Mouse (Mus musculus) limb, embryonic 14.5 days (tissue): ENCODE measurements around the gene Gm266. TPM values are rescaled to one million over a fixed set of nuclear protein-coding genes. Genes with fewer than 3 reads are reported as not detected.

Experiments
- ATAC-seq: fragments of 200-750 bp; cut with Nextera tagmentation; 2 replicates; pipeline ENCODE4 v1.8.0; 2017; ENCODE audit warnings: low read depth, moderate number of reproducible peaks, moderate TSS enrichment; ENCODE audit not compliant: low FRiP score
- DNase-seq: peaks from one replicate; pipeline ENCODE4 v3.0.0-alpha.2; 2015; ENCODE audit warnings: low spot score
- H3K27ac ChIP-seq: fragments of 300-500 bp; sonication (generic); replicated peaks from 2 replicates; pipeline ENCODE4 v1.5.1; 2014; ENCODE audit warnings: low read depth, mild to moderate bottlenecking, low read length, moderate library complexity, mixed read lengths
- H3K27me3 ChIP-seq: fragments of 300-500 bp; sonication (generic); 2 replicates; pipeline ENCODE4 v1.6.1; 2014; ENCODE audit warnings: low read length, mixed read lengths; ENCODE audit not compliant: control insufficient read depth, insufficient read depth
- H3K36me3 ChIP-seq: fragments of 300-500 bp; sonication (generic); 2 replicates; pipeline ENCODE4 v1.6.1; 2014; ENCODE audit warnings: mild to moderate bottlenecking, low read length, moderate library complexity, mixed read lengths; ENCODE audit not compliant: control insufficient read depth, insufficient read depth
- H3K4me1 ChIP-seq: fragments of 300-500 bp; sonication (generic); 2 replicates; pipeline ENCODE4 v1.6.1; 2014; ENCODE audit warnings: antibody characterized with exemption, low read length, mixed read lengths; ENCODE audit not compliant: control insufficient read depth, insufficient read depth
- H3K4me2 ChIP-seq: fragments of 300-500 bp; sonication (generic); replicated peaks from 2 replicates; pipeline ENCODE4 v1.6.1; 2014; ENCODE audit warnings: low read depth, mild to moderate bottlenecking, low read length, moderate library complexity; ENCODE audit not compliant: severe bottlenecking
- H3K4me3 ChIP-seq: fragments of 300-500 bp; sonication (generic); replicated peaks from 2 replicates; pipeline ENCODE4 v1.5.1; 2014; ENCODE audit warnings: low read length
- H3K9ac ChIP-seq: fragments of 300-500 bp; sonication (generic); 2 replicates; pipeline ENCODE4 v1.6.1; 2014; ENCODE audit warnings: mild to moderate bottlenecking, low read depth, low read length, moderate library complexity; ENCODE audit not compliant: severe bottlenecking
- H3K9me3 ChIP-seq: fragments of 300-500 bp; sonication (generic); 2 replicates; pipeline ENCODE4 v1.6.1; 2016; ENCODE audit warnings: low read length; ENCODE audit not compliant: control insufficient read depth
- POLR2A ChIP-seq: fragments of 200-500 bp; IDR thresholded peaks from 2 replicates; pipeline ENCODE4 v1.8.0; 2012; ENCODE audit warnings: inconsistent platforms, mild to moderate bottlenecking, moderate library complexity, borderline replicate concordance; ENCODE audit not compliant: insufficient read depth, insufficient read length; ENCODE audit errors: extremely low read depth
- WGBS: fragments of 180-500 bp; shearing (Covaris S2); extraction: QIAGEN DNeasy Blood & Tissue Kit; methylation state at CpG from one replicate; pipeline ENCODE4 v1.1.7; 2014; 5-methylcytosine and 5-hydroxymethylcytosine counted together
- polyA plus RNA-seq, 2 experiments: library from polyadenylated mRNA; depleted of rRNA in 1 of 2; stranded (reverse) in 1 of 2; unstranded in 1 of 2; fragments of >200 nt; fragmentation: Nextera tagmentation in 1 of 2; extraction: Ambion mirVana in 1 of 2; gene quantifications; 2 replicates each; pipeline versions ENCODE4 v1.2.1 to v1.2.3; 2012 to 2014

Gene Gm266
- polyA plus RNA-seq, 2 experiments, result 14.7 to 14.8 TPM

- Histone ChIP-seq H3K4me3 (peak within 1 kb of the TSS; percentile 39), H3K4me1 (peaks cover 16% of the 10 kb centered on the region), H3K27ac (no peak within 1 kb of the TSS), H3K9ac (0 out of 2 replicates have a peak within 1 kb of the TSS, but pooled peaks have one; percentile 17), H3K27me3 (peaks cover 74% of the 10 kb centered on the region), H3K36me3 (no peaks in the 10 kb centered on the region), H3K4me2 (peak within 1 kb of the TSS; percentile 70), H3K9me3 (no peaks in the 10 kb centered on the region)
- 2% methylated on average over 46 of the region's 48 CpGs for WGBS
- ATAC-seq (peak; percentile 75), DNase-seq (peak; percentile 66)
- TF ChIP-seq POLR2A, result no peak
These were observed 43.2 kb downstream of the Gm266 start, which contains the start of gene Tnfaip2 for GRCm38 (mm10) chr12:111442309-111443010. Tnfaip2 (plus strand) TSS chr12:111442469.

DNA sequence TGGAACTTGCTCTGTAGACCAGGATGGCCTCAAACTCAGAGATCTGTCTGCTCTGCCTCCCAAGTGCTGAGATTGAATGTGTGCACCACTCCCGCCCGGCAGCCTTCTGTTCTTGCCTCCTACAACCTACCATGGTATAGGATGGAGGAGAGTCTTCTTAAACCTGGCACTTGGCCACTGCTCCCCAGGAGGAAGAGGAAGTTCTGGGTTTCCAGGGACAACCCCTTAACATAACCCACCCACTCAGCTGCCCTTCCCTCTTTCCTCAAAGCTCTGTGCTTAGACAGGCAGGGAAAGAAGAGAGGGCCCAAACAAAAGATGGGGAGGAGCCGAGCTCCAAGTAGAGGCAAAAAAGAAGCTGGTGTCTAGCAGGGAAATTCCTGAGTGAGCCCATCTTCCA, 44.1 kb downstream of the Gm266 start:
- Histone ChIP-seq H3K4me3 (no peak overlapping the region), H3K27me3 (peaks cover 69% of the 10 kb centered on the region), H3K36me3 (no peaks in the 10 kb centered on the region), H3K9me3 (no peaks in the 10 kb centered on the region), H3K27ac (no peak overlapping the region), H3K4me1 (peaks cover 16% of the 10 kb centered on the region), H3K9ac (no peak overlapping the region), H3K4me2 (no peak overlapping the region)
- DNase-seq, result no peak
- no peak for TF ChIP-seq POLR2A
- WGBS, result 72% methylated on average over 3 of the region's 3 CpGs
- no peak for ATAC-seq

- DNase-seq (no peak), ATAC-seq (no peak)
- H3K36me3 ChIP-seq, result no peaks in the 10 kb centered on the region
- H3K9me3 ChIP-seq, result no peaks in the 10 kb centered on the region
- WGBS, result 88% methylated on average over 9 of the region's 9 CpGs
- no peak overlapping the region for H3K27ac ChIP-seq
- no peak for TF ChIP-seq POLR2A
- no peak overlapping the region for H3K4me3 ChIP-seq
- peaks cover 62% of the 10 kb centered on the region for H3K27me3 ChIP-seq
- no peak overlapping the region for H3K4me2 ChIP-seq
- no peak overlapping the region for H3K9ac ChIP-seq
- H3K4me1 ChIP-seq, result peaks cover 16% of the 10 kb centered on the region
These were observed 44.8 kb downstream of the Gm266 start for GRCm38 (mm10) chr12:111440701-111441373.

- Histone ChIP-seq H3K27ac (no peak overlapping the region), H3K4me2 (no peak overlapping the region), H3K27me3 (peaks cover 42% of the 10 kb centered on the region), H3K36me3 (no peaks in the 10 kb centered on the region), H3K9me3 (no peaks in the 10 kb centered on the region), H3K4me3 (no peak overlapping the region), H3K9ac (no peak overlapping the region), H3K4me1 (peaks cover 10% of the 10 kb centered on the region)
- no peak for ATAC-seq
- DNase-seq, result no peak
- no peak for TF ChIP-seq POLR2A
- WGBS, result 83% methylated on average over 6 of the region's 6 CpGs
These were observed 46.8 kb downstream of the Gm266 start for GRCm38 (mm10) chr12:111438850-111439249.

GRCm38 (mm10) chr12:111437222-111437900, 48.3 kb downstream of the Gm266 start:
- 71% methylated on average over 5 of the region's 5 CpGs for WGBS
- H3K27ac ChIP-seq, result no peak overlapping the region
- no peak overlapping the region for H3K4me3 ChIP-seq
- no peak overlapping the region for H3K9ac ChIP-seq
- H3K27me3 ChIP-seq, result peaks cover 32% of the 10 kb centered on the region
- no peaks in the 10 kb centered on the region for H3K36me3 ChIP-seq
- TF ChIP-seq POLR2A, result no peak
- DNase-seq, result no peak
- H3K4me1 ChIP-seq, result peaks cover 2% of the 10 kb centered on the region
- no peak for ATAC-seq
- no peaks in the 10 kb centered on the region for H3K9me3 ChIP-seq
- H3K4me2 ChIP-seq, result no peak overlapping the region
